Mouse (Mus musculus) erythroblast, embryonic 14.5 days (primary cell): ENCODE data around the gene Kif5a.

ENCODE experiments used
- GATA1 ChIP-seq: IDR thresholded peaks from 2 replicates; pipeline ENCODE4 v1.6.1; 2012; ENCODE audit warnings: low read length, inconsistent platforms, mixed read lengths
- TAL1 ChIP-seq: IDR thresholded peaks from 3 replicates; pipeline ENCODE4 v1.6.1; 2012; ENCODE audit warnings: low read length, inconsistent platforms, mixed read lengths

DNA sequence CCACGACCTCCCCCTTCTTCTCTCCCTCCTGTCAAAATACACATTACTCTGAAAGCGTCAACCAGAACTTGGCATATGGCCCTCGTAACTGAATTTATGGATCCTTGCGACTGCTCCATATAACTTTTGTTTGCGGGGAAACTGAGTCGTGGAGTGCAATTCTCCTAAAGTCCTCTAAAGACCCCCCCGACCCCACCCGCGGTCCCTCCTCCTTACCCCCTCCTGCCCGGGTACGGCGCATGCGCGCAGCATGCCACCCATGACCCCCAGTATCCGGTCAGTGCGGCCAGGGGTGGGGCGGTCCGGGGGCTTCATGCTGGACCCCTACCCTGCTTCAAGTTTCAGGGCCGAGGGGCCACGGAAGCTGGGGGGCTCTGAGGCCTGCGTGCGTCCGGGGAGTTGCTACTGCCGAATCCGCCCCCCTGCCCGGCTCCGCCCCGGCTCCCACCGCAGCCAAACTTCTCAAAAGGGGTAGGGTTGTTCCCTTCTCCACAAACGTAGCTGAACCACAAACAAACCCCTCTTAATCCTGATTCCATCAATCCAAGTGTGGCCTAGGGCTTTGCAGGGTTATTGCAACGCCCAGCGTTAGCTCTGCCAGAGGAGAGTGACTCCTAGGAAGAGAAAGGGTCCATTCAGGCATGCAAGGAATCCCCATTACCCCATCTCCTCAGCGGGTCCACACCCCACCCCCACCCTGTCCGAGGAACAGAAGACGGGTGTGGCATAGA, 73.3 kb downstream of the Kif5a start, which contains the start of gene Arhgef25:
- TF ChIP-seq TAL1 (no peak), GATA1 (no peak)
